Mouse (Mus musculus): Measurements from ENCODE around the gene Gm10490.
A peak's percentile ranks its signal among the peaks of the same experiment; 100 is the strongest.
"Not testable (repeated sequence)": the region's sequence is repeated elsewhere in the genome, so short reads cannot be mapped to it uniquely, and the experiment has no call there.

Gene Gm10490

DNA sequence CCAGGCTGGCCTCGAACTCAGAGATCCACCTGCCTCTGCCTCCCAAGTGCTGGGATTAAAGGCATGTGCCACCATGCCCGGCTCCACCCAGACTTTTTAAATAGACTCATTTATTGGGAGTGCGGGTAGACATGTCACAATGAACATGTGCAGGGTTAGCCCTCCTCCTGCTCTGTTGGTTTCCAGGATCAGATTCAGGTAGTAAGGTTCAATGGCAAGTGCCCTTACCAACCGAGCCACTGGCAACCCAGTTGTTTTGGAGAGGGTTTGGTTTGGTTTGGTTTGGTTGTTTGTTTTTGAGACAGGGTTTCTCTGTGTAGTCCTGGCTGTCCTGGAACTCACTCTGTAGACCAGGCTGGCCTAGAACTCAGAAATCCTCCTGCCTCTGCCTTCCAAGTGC lies at the start of gene Gm10490:
Gene Gm10490, plus strand, starts transcription at position 301 of the 400 bp plus-strand sequence.
- not testable (repeated sequence) for DNase-seq (ENCODE audit: low spot score)

DNA sequence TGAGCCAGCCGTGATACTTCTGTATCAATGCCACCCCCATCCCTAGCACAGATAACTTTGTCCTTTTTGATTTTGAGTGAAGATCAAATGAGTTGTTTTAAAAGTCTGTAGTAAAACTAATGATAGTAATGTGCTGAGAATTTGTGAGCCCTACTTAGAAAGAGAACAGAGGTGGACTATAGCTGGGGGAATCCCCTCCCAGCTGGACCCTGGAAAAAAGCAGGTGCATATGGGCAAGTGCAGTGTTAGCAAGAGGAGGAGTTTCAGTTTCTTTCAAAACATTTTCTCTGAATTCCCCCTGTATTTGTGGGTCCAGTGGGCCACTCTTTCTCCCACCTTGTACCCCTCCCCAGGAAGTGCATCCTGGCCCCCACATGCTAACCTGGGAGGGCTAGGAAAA lies 46.2 kb upstream of the Gm10490 start:
- no peak for DNase-seq (ENCODE audit: low spot score)

DNA sequence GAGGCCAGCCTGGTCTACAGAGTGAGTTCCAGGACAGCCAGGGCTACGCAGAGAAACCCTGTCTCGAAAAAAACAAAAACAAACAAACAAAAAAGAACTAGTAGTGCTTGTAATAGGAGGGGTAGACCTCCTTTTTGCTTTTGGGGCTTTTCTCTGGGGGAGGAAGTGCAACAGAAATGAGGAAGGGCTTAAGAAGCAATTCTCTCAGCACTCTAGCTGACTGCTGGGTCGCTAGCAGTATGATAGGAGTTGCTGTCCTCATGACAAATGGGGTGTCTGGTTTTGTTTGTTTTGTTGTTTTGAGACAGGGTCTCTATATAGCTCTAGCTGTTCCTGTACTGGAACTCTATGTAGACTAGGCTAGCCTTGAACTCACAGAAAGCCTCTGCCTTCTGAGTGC lies 44.8 kb upstream of the Gm10490 start:
- DNase-seq (ENCODE audit: low spot score): no peak

DNA sequence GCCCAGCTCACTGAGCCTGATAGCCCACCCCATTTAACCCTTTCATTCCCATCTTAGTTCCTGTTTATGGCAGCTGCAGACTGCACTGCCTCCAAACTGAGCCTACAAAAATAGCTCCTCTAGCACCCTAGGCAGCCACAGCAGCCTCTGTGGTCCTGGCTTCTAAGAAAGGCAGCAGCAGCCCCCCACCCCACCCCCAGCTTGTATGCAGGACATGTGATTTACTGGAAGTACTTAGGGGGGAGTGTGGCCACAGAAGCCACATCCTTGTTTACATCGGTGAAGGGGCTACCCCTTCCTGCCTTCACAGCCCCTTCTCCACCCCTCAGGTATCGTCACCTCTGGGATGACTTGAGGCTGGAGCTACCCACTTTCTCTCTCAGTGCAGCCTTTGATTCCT lies 44.0 kb upstream of the Gm10490 start:
- DNase-seq (ENCODE audit: low spot score): no peak

DNA sequence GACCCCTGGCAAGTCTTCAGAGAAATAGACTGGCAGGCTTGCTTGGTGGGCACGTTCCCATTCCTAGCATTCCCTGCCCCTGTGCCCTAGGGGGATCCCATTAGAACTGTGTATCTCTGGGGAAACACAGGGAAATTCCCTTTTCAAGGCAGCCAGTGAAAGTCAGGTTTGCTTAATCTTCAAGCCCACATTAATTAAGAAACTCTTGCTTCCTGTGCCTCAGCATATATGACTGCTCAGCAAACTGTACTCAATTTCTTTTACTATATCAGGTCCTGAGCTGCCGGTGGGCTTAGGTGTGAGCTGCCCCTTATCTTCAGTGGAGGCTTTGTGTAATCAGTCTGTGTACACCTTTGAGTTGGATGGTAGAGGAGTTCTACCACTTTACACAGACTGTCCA lies 43.6 kb upstream of the Gm10490 start:
- no peak for DNase-seq (ENCODE audit: low spot score)

DNA sequence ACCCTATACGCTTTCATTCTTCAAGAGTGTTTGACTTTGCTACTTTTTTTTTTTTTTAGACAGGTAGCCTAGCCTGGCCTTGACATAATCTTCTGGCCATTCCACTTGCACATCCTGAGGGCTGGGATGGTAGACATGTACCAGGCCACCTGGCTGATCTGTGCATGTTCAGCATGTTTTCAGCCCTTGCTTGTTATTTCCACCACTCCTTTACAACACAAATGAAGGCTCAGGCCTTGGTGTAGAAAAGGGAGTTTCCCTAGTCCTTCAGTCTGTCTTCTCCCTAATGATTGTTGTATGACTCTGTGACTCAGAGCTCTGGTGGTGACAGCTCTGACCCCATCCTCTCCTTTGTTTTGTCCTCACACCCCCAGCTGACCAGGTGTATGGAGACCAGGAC lies 42.2 kb upstream of the Gm10490 start:
- DNase-seq (ENCODE audit: low spot score): no peak

DNA sequence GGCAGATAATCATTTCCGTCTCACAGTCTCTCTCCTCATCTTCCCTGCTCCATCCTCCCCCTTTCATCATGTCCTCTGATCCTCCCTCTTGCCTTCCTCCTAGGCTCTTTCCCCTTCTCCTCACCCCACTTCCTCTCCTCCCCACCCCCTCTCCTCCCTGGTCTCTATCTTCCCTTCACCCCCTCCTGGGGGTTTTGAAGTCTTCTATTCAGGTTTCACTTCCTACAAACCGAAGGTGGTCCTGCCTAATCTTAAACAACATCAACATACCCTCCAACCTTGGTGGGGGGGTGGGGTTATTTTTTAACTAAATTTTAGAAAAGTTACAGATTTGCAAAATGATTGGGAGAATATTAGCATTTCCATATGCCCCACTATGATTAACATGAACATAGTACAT lies 40.8 kb upstream of the Gm10490 start:
- no peak for DNase-seq (ENCODE audit: low spot score)

DNA sequence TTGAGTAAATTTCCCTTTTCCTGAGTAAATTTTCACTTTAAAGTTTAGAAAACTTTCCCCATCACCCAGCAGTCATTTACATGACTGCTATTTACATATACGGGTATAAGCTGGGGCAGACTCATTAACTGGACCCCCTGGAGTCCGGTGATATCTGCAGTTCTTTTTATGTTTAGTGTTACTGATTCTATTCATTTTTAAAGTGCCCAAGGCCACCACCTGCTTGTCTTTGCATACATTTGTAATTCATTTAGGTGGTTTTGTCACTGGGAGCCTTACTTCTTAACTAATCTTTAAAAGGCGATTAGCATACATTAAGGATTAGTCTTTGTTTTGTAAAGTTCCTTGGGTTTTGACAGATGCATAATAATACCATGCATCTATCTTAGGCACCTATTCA lies 39.5 kb upstream of the Gm10490 start:
- DNase-seq (ENCODE audit: low spot score): no peak

DNA sequence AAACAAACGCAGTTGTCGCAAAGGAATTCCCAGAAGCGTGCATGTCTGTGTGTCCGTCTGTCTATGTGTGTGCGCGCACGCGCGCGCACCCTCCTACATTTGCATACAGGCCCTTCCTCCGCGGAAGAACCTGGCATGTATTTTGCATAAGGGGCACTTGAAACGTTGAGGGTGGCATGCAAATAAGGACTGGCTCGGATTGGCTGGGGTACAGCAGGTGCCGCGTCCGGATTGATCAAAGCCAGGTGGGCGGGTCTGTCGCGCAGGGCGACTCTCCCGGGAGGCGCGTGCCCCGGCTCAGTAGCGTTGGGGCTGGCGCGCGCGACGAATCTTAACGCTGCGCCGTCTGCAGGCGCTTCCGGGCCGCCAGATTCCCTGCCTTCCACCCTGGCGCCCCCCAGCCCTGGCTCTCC lies 31.3 kb upstream of the Gm10490 start, which contains the start of gene Pim2:
Gene Pim2, plus strand, starts transcription at position 256 of the 413 bp plus-strand sequence.
- peak; percentile 77 for DNase-seq (ENCODE audit: low spot score)

DNA sequence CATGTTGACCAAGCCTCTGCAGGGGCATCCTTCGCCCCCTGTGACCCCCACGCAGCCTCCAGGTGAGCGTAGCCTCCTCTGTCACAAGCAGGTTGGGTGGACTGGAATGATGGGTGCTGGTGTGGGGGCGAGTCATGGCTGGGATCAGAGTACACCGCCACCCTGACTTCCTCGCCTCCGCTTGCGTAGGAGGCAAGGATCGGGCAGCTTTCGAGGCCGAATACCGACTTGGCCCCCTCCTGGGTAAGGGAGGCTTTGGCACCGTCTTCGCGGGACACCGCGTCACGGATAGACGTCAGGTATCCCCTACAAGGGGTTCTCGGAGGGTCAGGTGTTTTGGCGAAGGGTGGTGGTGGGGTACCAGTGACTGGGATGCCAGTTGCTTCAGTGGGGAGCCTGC lies 30.8 kb upstream of the Gm10490 start:
- peak; percentile 22 for DNase-seq (ENCODE audit: low spot score)

DNA sequence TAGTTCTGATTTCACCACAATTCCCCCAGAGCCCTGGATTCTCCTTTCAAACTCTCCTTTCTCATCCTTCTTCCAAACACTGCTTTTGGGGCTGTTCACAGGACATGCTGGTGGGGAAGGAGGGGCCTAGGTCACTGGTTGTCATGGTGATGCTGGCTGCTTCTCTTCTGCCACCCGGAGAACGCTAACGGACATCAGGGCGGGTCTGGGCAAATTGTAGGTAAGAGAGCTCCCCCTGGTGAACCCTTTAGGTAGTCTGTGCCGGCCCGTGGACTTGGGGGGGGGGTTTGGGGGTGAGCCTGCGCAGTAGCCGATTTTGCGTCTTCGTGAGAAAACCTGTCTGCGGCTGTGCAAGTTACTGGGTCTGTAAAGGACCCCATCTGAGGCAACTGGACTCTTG lies 29.5 kb upstream of the Gm10490 start:
- DNase-seq (ENCODE audit: low spot score): peak; percentile 45

DNA sequence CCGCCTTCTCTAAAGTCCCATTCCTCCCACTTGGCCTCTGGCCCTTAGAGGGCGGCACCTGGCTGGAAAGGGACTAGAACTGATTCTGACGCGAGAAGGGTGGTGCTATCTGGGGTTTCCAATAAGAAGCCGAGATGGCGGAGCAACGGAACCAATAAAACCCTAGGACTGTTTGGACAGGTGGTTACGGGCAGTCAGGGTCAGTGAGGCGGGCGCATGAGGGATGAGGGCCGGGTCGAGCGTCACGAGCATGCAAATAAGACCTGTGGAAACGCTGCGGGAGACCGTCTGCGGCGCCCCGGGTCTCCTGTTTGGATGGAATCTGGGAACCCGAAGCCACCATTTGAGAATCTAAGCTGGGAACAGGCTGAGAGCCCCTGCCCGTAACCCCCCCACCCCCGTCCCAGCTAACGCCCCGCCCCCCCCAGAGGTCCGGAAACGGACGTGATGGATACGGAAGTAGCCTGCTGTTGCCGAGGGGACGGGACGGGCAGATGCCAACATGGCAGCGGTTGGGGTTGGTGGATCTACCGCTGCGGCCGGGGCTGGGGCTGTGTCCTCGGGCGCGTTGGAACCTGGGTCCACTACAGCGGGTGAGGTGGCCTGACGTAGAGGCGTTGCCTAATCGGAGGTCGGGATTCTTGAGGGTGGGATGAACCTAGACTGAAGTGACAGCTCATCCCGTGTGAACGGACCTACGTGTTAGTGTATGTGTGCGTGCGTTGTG lies 25.3 kb upstream of the Gm10490 start, which contains the start of gene Slc35a2:
Gene Slc35a2, plus strand, starts transcription at position 188 of the 727 bp plus-strand sequence.
- DNase-seq (ENCODE audit: low spot score): peak; percentile 76

DNA sequence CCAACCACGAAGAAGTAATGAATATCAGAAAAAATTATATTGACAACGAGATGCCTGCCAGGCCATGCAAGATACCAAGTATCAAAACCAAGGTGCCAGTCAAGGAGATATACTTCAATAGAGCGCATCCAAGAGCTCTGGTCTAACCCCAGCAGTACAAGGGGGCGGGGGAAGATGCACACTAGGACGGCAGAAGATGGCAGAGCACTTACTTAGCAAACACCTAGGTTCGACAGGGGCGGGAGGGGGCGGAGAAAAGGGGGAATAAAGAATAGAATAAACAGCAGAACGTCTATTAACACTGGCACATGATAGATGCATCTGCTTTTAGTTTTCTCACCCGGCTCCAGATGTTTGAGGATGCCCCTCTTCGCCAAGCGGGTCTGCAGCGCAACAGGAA lies 11.1 kb upstream of the Gm10490 start:
- no peak for DNase-seq (ENCODE audit: low spot score)

DNA sequence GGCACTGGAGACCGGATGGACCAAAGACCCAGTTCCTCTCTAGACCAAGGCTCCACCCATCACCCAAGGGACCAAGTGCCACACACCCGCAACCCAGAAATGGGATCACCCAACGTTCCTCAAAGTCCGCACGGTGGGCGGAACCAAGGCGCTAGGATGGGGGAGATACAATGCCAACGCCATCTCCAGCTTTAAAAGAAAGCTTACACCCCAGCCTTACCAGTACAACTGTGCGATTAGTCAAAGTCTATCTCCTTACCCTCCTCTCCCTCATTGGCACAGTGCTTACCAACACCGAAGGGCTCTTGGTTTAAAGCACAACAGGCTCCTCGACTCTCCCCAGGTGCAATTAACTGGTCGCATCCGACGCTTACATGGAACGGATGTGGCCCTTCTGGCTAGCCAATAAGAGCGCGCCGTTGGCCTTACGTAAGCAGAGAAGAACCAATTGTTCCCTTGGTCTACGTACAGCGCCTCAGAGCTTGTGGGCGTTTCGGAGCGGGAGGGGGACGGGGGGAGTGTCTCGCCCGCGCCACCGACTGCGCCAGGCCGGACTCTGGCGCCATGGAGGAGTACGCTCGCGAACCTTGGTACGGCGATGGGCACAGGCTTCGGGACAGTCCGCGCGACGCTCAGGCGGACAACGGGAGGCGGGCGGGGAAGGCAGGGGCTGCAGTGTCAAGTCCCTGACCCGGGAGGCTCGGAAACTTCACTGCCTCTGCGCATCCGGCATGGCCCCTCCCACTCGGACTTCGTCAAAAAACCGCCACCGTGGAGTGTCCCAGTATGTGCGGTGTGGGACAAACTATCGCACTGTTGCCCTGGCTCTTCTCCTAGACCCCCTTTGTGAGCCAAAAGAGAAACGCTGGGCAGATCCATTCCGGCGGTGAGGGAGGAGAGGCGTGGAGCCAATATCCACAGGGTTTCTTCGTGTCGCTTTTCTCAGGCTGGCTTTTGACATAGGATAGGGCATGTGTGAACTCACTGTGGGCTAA lies 10.2 kb upstream of the Gm10490 start, which contains the start of the genes Pqbp1 and Timm17b:
Gene Pqbp1, minus strand, starts transcription at position 390 of the 995 bp plus-strand sequence.
Gene Timm17b, plus strand, starts transcription at position 478 of the 995 bp plus-strand sequence.
- peak; percentile 80 for DNase-seq (ENCODE audit: low spot score)

DNA sequence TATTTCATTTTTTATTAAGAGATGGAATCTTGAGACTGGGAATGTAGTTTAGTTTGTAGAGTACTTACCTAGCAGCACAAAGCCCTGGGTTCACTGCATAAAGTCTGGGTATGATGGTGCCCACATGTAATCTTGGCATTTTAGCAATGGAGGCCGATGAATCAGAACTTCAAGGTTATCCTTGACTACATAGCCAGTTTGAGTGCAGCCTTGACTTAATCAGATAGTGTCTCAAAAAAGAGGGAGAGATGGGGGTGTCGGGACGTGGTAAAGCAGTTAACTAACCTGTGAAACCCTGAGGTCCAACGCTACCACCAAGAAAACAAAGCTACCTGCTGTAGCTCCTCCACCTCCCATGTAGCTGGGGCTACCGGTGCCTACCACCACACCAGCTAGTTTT lies 4.9 kb upstream of the Gm10490 start:
- DNase-seq (ENCODE audit: low spot score): no peak

DNA sequence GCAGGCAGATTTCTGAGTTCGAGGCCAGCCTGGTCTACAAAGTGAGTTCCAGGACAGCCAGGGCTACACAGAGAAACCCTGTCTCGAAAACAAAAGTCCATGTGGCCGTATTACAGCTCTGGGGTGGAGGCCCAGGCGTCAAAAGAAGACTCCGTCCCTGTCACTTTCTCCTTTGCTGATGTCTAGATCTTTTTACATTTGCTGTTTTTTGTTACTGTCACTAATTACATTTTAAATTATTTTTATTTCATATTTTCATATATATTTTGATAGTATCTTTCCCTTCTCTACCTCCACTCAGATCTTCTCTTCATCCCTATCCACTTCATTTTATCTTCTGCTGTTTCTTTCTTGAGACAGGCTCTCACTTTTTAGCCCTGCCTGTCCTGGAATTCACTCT lies 1.6 kb upstream of the Gm10490 start, which contains the start of gene Gm10491:
Gene Gm10491, minus strand, starts transcription at position 101 of the 400 bp plus-strand sequence.
- no peak for DNase-seq (ENCODE audit: low spot score)

DNA sequence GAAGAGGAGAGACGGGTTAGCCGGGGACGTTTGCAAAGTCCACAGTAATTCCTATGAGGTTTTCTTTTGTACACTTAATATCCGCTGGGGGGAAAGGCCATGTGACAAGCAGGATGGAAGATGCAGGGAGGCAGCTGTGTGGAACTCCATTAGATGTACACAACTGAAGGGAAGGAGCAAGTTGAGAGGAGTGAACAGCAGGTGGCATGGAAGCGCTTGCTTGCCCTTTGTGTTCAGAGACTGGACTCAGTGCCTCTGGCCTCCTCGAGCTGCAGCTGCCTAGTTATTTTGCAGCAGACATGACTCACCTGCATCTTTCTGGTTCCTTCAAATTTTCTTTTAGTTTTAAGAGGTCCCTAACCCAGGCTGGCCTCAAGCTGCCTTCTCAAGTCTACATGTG lies 1.1 kb downstream of the Gm10490 start:
- no peak for DNase-seq (ENCODE audit: low spot score)

DNA sequence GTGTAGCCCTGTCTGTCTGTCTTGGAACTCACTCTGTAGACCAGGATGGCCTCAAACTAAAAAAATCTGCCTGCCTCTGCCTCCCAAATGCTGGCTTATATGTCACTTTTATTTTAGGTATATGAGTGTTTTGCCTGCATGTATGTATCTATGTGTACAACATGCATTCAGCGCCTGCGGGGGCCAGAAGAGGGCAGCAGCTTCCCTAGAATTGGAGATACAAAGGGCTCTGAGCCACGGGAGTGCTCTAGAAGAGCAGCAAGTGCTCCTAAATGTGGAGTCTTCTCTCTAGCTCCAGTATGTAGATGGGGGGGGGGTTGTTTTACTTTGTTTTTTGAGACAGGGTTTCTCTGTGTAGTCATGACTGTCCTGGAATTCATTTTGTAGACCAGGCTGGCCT lies 6.3 kb downstream of the Gm10490 start:
- peak; percentile 44 for DNase-seq (ENCODE audit: low spot score)

DNA sequence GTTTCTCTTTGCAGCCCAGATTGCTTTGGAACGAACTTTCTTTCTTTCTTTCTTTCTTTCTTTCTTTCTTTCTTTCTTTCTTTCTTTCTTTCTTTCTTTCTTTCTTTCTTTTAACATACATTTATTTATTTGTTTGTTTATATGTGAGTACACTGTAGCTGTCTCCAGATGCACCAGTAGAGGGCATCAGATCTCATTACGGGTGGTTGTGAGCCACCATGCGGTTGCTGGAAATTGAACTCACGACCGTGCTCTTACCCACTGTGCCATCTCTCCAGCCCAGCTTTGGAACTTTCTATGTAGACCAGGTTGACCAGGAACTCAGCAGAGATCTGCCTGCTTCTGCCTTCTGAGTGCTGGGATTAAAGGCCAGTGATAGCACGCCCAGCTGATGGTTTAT lies 8.6 kb downstream of the Gm10490 start:
- DNase-seq (ENCODE audit: low spot score): not testable (repeated sequence)

DNA sequence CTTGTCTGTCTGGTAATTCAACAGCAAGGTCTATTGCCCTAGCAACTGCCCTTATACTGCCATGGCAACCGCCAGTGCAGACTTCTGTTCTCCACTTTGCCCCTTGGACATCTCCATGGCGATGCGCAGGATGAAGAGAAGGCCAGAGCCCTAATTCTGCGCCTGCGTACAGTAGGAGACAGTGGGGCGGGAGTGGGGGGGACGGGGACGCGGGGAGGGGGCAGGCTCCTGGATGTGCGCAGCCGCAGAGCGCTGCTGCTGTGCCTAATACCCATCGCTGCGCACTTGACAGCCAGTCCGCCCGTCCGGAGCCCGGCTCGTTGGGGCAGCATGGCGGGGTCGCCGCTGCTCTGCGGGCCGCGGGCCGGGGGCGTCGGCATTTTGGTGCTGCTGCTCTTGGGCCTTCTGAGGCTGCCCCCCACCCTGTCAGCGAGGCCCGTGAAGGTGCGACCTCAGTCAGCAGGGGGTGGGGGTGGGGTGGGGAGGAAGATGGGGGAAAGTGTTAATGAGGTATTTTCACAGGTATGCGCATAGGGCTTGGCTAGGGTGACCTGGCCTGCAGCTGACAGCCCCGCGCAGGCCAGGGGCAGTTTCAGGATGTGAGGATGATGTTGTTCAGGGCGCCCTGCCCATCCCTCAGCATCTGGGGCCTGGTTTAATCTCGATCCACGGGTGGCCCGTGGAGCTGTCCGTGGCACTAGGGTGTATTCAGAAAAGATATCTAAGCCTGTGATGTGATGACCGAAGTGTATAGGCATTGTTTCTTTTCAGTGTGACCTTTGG lies 10.4 kb downstream of the Gm10490 start, which contains the start of gene Pcsk1n:
Gene Pcsk1n, plus strand, starts transcription at position 222 of the 783 bp plus-strand sequence.
- DNase-seq (ENCODE audit: low spot score): no peak

DNA sequence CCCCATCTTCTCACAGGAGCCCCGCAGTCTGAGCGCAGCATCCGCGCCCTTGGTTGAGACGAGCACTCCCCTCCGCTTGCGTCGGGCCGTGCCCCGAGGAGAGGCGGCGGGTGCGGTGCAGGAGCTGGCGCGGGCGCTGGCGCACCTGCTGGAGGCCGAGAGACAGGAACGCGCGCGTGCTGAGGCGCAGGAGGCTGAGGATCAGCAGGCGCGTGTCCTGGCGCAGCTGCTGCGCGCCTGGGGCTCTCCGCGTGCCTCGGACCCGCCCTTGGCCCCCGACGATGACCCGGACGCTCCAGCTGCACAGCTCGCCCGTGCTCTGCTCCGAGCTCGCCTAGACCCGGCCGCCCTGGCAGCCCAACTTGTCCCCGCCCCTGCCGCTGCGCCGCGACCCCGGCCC lies 12.7 kb downstream of the Gm10490 start:
- no peak for DNase-seq (ENCODE audit: low spot score)

DNA sequence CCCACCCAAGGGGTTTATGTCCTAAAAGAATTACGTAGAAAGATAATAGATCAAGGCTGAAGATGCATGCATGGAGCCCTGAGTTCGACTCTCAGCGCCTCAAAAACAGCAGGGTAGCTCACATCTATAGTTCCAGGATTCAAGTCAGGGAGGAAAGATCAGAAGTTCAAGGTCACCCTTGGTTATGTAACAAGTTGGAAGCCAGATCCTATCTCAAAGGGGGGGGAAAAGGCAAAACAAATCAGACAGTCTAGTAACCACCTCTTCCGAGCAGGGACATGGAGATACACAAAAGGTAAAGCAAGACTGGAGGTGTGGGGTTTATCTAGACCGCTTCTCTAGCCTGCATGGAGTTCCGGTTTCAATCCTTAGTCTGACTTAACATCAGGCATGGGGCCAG lies 16.9 kb downstream of the Gm10490 start:
- DNase-seq (ENCODE audit: low spot score): no peak
